Mouse (Mus musculus) thymus, adult 2 months (tissue): ENCODE results near the gene Gsn.

Experiments used
- CTCF ChIP-seq: fragments of 200-500 bp; IDR thresholded peaks from 2 replicates; pipeline ENCODE4 v1.5.1; 2012; ENCODE audit warnings: mild to moderate bottlenecking, control low read depth, low read length, moderate library complexity, borderline replicate concordance; ENCODE audit not compliant: control insufficient read depth, poor library complexity, insufficient read depth; ENCODE audit errors: extremely low read depth
- POLR2A ChIP-seq: fragments of 200-500 bp; IDR thresholded peaks from 2 replicates; pipeline ENCODE4 v1.6.1; 2012; ENCODE audit warnings: mild to moderate bottlenecking, low read length, control low read depth, moderate library complexity; ENCODE audit not compliant: control insufficient read depth, poor library complexity, insufficient read depth; ENCODE audit errors: extremely low read depth

DNA sequence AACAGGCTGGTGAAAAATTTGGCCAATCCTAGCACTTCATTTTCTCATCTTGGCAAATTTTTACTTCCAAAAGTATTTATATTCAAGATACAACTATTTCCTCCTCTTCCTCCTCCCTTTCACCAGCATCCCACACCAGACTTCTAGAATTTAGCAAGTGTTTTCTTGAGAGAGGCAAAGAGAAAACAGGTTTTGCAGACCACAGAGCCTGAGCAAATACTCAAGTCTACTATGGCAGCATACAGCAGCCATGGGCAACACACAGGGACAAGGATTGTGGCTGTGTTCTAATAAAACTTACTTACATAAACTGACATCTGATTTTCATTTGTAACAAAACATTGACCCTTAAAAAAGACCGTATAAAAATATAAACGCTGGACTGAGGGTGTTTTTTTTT lies 75.0 kb downstream of the Gsn start:
- no peak for TF ChIP-seq CTCF
- TF ChIP-seq POLR2A, result no peak
